8 mouse cellular contexts compared by ENCODE assay signal in the genomic region with DNA sequence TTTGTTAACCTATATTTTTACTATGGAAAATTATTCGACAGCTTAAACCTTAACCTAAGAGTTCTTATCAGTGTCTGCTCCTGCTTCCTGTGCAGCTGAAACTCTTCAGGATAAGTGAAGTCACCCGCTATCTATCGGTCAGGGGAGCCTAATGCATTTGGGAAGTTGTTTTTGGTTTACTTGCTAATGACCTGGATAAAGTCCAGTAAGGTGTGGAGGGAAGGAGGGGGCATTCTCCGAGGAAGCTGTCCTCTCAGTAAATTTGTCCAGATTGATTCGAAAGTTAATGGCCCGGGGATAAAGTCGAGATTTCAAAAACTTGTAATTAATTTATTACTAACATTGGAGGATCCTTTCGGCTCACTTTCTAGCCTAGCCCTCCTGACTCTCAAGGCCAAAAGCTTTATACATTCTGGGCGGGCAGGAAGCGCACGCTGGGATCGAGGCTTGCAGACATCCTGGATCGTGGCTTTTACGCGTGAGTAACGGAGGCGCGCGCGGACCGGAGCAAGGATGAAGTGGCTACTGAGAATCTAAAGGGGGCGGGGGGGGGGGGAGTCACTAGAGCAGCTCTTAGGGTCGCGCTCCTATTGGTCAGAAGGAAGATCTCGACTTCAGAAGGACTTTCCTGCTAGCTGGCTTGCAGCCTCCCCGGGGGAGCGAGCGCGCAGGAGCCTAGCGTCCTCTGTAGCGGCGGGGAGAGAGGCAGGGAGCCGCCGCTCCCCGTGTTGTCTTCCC. TPM values are rescaled to one million over a fixed set of nuclear protein-coding genes. Genes with fewer than 3 reads are reported as not detected.
DNase-seq lines count a peak whose midpoint lies in the region; ATAC-seq and TF ChIP-seq lines count a peak whose summit lies in the region.

No protein-coding gene starts in this region.

- TF ChIP-seq POLR2A in brain, embryonic 14.5 days (IDR thresholded peaks at IDR 0.05; ENCODE audit: borderline replicate concordance, extremely low read depth, insufficient read depth, insufficient read length, poor library complexity, severe bottlenecking) = no peak
- no peak for TF ChIP-seq POLR2A in olfactory bulb, adult 2 months (IDR thresholded peaks at IDR 0.05; ENCODE audit: insufficient read depth, low read depth, low read length)

- H3K27ac ChIP-seq in forebrain, embryonic 11.5 days (ENCODE audit: low read depth, low read length) = no peak overlapping the region
- H3K27ac ChIP-seq in lung, embryonic 16.5 days (ENCODE audit: low read length) = peak overlapping the region; percentile 94; the same call in 1 of the 2 replicates
- peak overlapping the region; percentile 95 for H3K27ac ChIP-seq in olfactory bulb, adult 2 months (ENCODE audit: insufficient read depth, low read depth, low read length)

- peak; percentile 72 for ATAC-seq in forebrain, embryonic 11.5 days (replicated peaks; ENCODE audit: low FRiP score)
- peak; percentile 84 for ATAC-seq in lung, embryonic 16.5 days (ENCODE audit: low read depth)

- DNase-seq in brain, embryonic 14.5 days (ENCODE audit: low read depth) = peak; percentile 79
- DNase-seq in forebrain, embryonic 11.5 days (ENCODE audit: low spot score) = peak; percentile 75
- DNase-seq in heart, postnatal 10 days = peak; percentile 83
- peak; percentile 66 to 70 for DNase-seq in kidney, postnatal 36 days
- DNase-seq in yolk sac, embryonic 10.5 days (ENCODE audit: low spot score) = peak; percentile 45

- no peak for TF ChIP-seq CTCF in E14TG2a.4 (conservative IDR thresholded peaks at IDR 0.05; ENCODE audit: low read length)
- TF ChIP-seq CTCF in brain, embryonic 14.5 days (IDR thresholded peaks at IDR 0.05; ENCODE audit: borderline replicate concordance, extremely low read depth, insufficient read depth, insufficient read length) = no peak
- TF ChIP-seq CTCF in olfactory bulb, adult 2 months (IDR thresholded peaks at IDR 0.05; ENCODE audit: insufficient read depth, low read depth, low read length) = no peak

- peak overlapping the region; percentile 65 for H3K4me3 ChIP-seq in E14TG2a.4 (replicated peaks; ENCODE audit: low read length)
- H3K4me3 ChIP-seq in forebrain, embryonic 11.5 days (ENCODE audit: low read depth, low read length) = peak overlapping the region; percentile 60
- peak overlapping the region; percentile 65 for H3K4me3 ChIP-seq in lung, embryonic 16.5 days (ENCODE audit: low read length)
- peak overlapping the region; percentile 79 for H3K4me3 ChIP-seq in olfactory bulb, adult 2 months (ENCODE audit: insufficient read depth, low read depth, low read length)

- H3K36me3 ChIP-seq in E14TG2a.4 (ENCODE audit: insufficient read depth, low read length) = no peaks in the 10 kb centered on the region
- H3K36me3 ChIP-seq in forebrain, embryonic 11.5 days (ENCODE audit: control insufficient read depth, insufficient read depth, low read length) = no peaks in the 10 kb centered on the region
- no peaks in the 10 kb centered on the region for H3K36me3 ChIP-seq in lung, embryonic 16.5 days (ENCODE audit: control insufficient read depth, insufficient read depth, low read length)

- peaks cover 51% of the 10 kb centered on the region for H3K27me3 ChIP-seq in E14TG2a.4 (ENCODE audit: insufficient read depth, low read length)
- no peaks in the 10 kb centered on the region for H3K27me3 ChIP-seq in forebrain, embryonic 11.5 days (ENCODE audit: control insufficient read depth, insufficient read depth, low read length)
- no peaks in the 10 kb centered on the region; the same call in 1 of the 2 replicates for H3K27me3 ChIP-seq in lung, embryonic 16.5 days (ENCODE audit: control insufficient read depth, insufficient read depth, low read depth, low read length)

- WGBS in forebrain, embryonic 11.5 days = 2% methylated on average over 35 of the region's 35 CpGs
- 2% methylated on average over 33 of the region's 35 CpGs for WGBS in lung, embryonic 16.5 days
- 5% methylated on average over 35 of the region's 35 CpGs for WGBS in olfactory bulb, adult 2 months

- H3K9ac ChIP-seq in forebrain, embryonic 11.5 days (ENCODE audit: low read length) = peak overlapping the region; percentile 55
- peak overlapping the region; percentile 68 for H3K9ac ChIP-seq in lung, embryonic 16.5 days (ENCODE audit: low read length)

- intact Hi-C loops in heart, postnatal 10 days (cut with DNase I) = loop anchor here (10.0 kb wide), 1 partner anchor 1459 kb away; no protein-coding TSS in a partner anchor

- peaks cover 11% of the 10 kb centered on the region for H3K4me1 ChIP-seq in E14TG2a.4 (replicated peaks; ENCODE audit: low read depth, low read length)
- H3K4me1 ChIP-seq in forebrain, embryonic 11.5 days (replicated peaks; ENCODE audit: control insufficient read depth, insufficient read depth, low read length) = no peaks in the 10 kb centered on the region
- H3K4me1 ChIP-seq in lung, embryonic 16.5 days (replicated peaks; ENCODE audit: control insufficient read depth, insufficient read depth, low read length) = peaks cover 3% of the 10 kb centered on the region; the same call in 1 of the 2 replicates
- H3K4me1 ChIP-seq in olfactory bulb, adult 2 months (ENCODE audit: control insufficient read depth, insufficient read depth, low read length) = no peaks in the 10 kb centered on the region

- no peaks in the 10 kb centered on the region for H3K9me3 ChIP-seq in E14TG2a.4 (ENCODE audit: low read length)
- H3K9me3 ChIP-seq in forebrain, embryonic 11.5 days (ENCODE audit: control insufficient read depth, low read length) = no peaks in the 10 kb centered on the region
- no peaks in the 10 kb centered on the region for H3K9me3 ChIP-seq in lung, embryonic 16.5 days (ENCODE audit: control insufficient read depth, low read length)

- peak overlapping the region; percentile 83 for H3K4me2 ChIP-seq in forebrain, embryonic 11.5 days (ENCODE audit: low read depth, low read length, severe bottlenecking)
- H3K4me2 ChIP-seq in lung, embryonic 16.5 days (ENCODE audit: low read depth, low read length) = peak overlapping the region; percentile 64

RNA-seq across cellular contexts. Expression of gene Mef2c, which starts 19.6 kb away (rescaled TPM):
- polyA plus RNA-seq in brain, embryonic 14.5 days (2012; rRNA removed) = 19.4 and 22.5 TPM in 2 replicates
- polyA plus RNA-seq in forebrain, embryonic 11.5 days (2014; fragmentation: Nextera tagmentation; extraction: Ambion mirVana) = 18.0 and 19.0 TPM in 2 replicates
- total RNA-seq in heart, postnatal 10 days (2021) = 100 to 1,000 TPM in 1 of 2 experiments, 10 to 100 TPM in 1; 84.8 to 105 TPM
- 60.2 and 67.2 TPM in 2 replicates for polyA plus RNA-seq in lung, embryonic 16.5 days (2015; fragmentation: Nextera tagmentation; extraction: Ambion mirVana)
- polyA plus RNA-seq in olfactory bulb, adult 2 months (2012; ENCODE audit: insufficient read depth, insufficient read length, low replicate concordance, missing spikeins) = 320 and 512 TPM in 2 replicates
